Mouse (Mus musculus) A20 (cell line): ENCODE data around the gene Ocln.

ENCODE experiments used
- DNase-seq: peaks from one replicate; pipeline ENCODE4 v3.0.0-alpha.2; 2011; ENCODE audit warnings: low read depth, low spot score

Ocln gene

GRCm38 (mm10) chr13:100552369-100553041 is at the start of gene Ocln:
Gene Ocln (minus strand): TSS chr13:100552718.
- peak; percentile 29 for DNase-seq

- DNase-seq: no peak
These were observed 48.5 kb upstream of the Ocln start for GRCm38 (mm10) chr13:100601034-100601433.

GRCm38 (mm10) chr13:100600317-100600716 is 47.8 kb upstream of the Ocln start:
- no peak for DNase-seq

GRCm38 (mm10) chr13:100597284-100597683 is 44.8 kb upstream of the Ocln start:
- DNase-seq: no peak

GRCm38 (mm10) chr13:100595552-100595885 is 43.0 kb upstream of the Ocln start:
- no peak for DNase-seq

GRCm38 (mm10) chr13:100594838-100595551 is 42.5 kb upstream of the Ocln start:
- DNase-seq: no peak

- no peak for DNase-seq
These were observed 41.7 kb upstream of the Ocln start for GRCm38 (mm10) chr13:100594041-100594792.

- no peak for DNase-seq
These were observed 36.1 kb upstream of the Ocln start for GRCm38 (mm10) chr13:100588646-100589045.

- no peak for DNase-seq
These were observed 29.6 kb upstream of the Ocln start for GRCm38 (mm10) chr13:100582144-100582543.

GRCm38 (mm10) chr13:100581701-100582100 is 29.2 kb upstream of the Ocln start:
- no peak for DNase-seq

GRCm38 (mm10) chr13:100579951-100580350 is 27.4 kb upstream of the Ocln start:
- no peak for DNase-seq

GRCm38 (mm10) chr13:100579220-100579619 is 26.7 kb upstream of the Ocln start:
- no peak for DNase-seq

- DNase-seq: peak; percentile 73
These were observed 23.4 kb upstream of the Ocln start for GRCm38 (mm10) chr13:100575950-100576349.

GRCm38 (mm10) chr13:100570713-100571112 is 18.2 kb upstream of the Ocln start:
- DNase-seq: no peak

GRCm38 (mm10) chr13:100568359-100568758 is 15.8 kb upstream of the Ocln start:
- no peak for DNase-seq

GRCm38 (mm10) chr13:100559449-100559848 is 6.9 kb upstream of the Ocln start:
- no peak for DNase-seq

GRCm38 (mm10) chr13:100557011-100557410 is 4.5 kb upstream of the Ocln start:
- no peak for DNase-seq

- peak; percentile 5 for DNase-seq
These were observed 522 bp upstream of the Ocln start for GRCm38 (mm10) chr13:100553042-100553437.

GRCm38 (mm10) chr13:100552009-100552368 is 529 bp downstream of the Ocln start:
- DNase-seq: peak; percentile 23

- no peak for DNase-seq
These were observed 1.0 kb downstream of the Ocln start for GRCm38 (mm10) chr13:100551371-100552008.

- no peak for DNase-seq
These were observed 5.2 kb downstream of the Ocln start for GRCm38 (mm10) chr13:100547269-100547668.

GRCm38 (mm10) chr13:100545510-100545909 is 7.0 kb downstream of the Ocln start:
- no peak for DNase-seq
